Mouse (Mus musculus) NIH3T3 (cell line): Measurements from ENCODE around the gene Aldh18a1.
"Not testable (repeated sequence)": the region's sequence is repeated elsewhere in the genome, so short reads cannot be mapped to it uniquely, and the experiment has no call there.

Source experiments
- DNase-seq: peaks from one replicate; pipeline ENCODE4 v3.0.0-alpha.2; 2012; ENCODE audit warnings: low read depth

Aldh18a1 gene

DNA sequence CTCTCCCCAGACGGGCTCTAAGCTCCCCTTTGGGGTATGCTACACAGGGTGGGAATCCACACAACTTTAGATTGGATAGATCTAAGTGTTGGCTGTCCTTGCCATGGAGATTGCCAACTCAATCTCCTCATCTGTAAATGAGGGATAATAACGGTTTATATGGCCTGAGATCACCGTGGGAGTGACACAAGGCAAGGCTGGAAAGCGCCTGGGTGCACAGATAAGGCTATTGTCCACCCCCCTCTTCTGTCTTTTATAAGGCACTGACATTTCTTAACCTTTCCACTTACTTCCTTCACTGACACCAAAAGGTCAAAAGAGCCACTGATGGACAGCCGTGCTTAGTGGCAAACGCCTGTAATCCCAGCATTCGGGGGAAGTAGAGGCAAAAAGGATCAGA, 1.4 kb downstream of the Aldh18a1 start:
- DNase-seq: no peak

DNA sequence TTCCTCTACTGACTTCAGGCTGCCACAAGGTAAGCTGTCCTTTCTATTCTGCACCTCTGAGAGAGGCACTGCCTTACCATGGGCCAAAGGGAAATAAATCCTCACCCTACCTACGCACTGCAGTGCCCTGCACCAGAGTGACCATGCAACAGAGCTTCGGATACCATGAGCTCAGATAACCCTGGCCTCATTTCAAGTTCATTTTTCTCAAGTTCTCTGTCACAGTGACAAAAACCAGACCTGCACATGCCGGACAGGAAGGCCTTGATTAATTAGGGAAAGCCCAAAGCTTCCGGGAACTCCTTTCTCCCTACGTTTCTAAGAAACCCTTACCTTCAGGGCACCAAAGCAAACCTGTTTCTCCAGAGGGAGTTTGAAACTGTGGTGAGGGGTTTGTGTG, 6.6 kb downstream of the Aldh18a1 start:
- DNase-seq: no peak

DNA sequence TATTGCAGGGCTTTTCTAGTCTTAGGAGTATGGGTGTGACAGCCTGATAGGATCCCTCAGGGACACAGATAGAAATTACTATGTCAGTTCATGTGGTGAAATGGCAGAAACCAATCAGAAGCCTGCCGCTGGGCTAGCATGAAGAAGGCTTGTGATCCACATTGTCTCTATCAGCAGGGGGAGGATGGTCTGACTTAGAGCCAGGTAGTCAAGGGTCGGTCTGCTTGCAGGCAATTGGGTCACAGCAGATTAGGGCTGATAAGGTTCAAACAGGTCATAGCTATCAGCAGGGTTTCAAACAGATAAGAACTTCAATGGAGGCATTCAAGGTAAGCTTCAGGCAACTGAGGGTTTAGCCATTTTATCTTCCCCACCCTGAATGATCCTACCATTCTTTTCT, 7.4 kb downstream of the Aldh18a1 start:
- no peak for DNase-seq

DNA sequence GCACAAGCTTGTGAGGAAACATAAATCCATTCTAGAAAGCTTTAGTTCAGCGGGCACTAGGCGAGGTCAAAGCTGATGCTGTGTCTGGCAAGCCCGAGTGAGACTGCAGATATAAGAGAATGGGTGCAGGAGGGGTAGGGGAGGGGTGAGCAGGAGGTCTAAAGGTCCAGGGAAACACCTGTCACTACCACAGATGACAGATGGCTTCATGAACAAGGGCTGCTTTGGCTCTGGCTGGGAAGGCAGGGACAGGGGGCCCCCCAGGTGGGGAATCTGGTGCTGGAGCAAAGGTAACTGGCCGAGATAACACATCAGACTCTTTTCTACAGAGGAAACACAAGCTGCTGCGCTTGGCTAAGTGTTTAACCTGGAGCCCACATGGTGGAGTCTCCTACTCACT, 12.8 kb downstream of the Aldh18a1 start:
- DNase-seq: no peak

DNA sequence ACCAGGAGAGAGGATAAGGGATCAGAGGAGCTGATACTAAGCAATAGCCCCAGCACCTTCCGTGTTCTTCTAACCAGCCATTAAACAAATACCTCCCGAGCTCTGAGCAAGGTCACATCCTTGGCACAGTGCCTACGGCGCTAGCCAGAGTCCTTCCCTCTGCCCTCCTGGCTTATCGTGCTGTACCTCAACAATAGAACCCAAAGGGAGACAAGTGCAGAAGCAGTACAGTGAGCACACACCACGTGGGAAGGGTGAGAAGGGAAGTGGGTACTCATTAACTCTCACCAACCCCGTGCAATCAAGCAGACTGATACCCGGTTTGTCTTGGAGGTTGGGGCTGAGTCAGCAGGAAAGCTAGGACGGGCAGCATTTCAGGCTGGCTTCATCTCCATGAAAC, 17.5 kb downstream of the Aldh18a1 start:
- DNase-seq: no peak

DNA sequence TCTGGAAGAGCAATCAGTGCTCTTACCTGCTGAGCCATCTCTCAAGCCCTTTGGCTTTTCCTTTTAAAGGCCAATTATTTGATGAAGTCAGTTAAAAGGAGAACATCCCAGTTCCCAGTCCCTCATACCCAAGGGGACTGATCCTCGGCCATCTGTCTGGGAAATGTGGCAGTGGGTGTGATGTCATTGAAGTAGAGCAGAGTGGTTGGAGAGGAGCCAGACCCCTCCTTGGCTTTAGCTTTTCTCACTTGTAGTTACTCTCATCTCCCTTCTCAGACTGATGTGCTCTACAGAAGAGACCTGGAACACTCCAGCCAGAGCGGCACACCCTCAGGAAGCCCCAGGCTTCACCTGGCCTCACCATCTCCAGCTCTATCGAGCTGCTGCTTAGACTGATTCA, 20.6 kb downstream of the Aldh18a1 start:
- no peak for DNase-seq

DNA sequence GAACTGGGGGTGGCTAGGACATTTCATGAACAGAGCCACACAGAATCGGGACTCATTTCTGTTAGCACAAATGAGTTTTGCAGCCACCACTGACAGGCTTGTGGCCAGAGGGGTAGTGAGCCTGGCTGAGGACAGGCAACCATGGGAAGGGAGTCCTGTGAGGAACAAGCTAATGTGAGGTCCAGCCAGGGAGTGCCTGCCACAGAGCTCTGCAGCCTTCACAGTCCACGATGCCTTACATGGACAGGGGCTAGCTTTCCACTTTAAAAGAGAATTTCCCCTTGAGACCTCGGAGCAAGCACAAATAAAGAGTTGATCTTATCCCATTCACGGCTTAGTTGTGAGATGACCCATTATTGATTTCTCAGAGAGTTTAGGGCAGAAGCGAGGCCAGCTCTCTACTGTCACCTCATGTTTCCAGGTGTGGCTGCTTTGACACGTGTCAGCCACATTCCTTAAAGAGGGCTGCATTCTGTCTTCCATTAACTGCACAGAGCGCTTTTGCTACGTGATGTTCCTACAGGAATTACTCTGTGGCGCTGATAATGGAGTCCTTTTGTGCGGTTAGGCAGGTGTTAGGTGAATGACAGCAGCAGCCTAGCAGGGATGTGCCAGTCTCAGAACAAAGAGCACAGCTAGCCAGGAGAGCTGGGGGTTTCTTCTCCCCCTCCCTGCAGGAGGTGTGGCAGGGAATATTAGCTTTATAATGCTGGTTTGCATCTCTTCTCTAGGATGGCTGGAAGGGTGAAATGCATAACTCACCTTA, 24.2 kb downstream of the Aldh18a1 start:
- no peak for DNase-seq

DNA sequence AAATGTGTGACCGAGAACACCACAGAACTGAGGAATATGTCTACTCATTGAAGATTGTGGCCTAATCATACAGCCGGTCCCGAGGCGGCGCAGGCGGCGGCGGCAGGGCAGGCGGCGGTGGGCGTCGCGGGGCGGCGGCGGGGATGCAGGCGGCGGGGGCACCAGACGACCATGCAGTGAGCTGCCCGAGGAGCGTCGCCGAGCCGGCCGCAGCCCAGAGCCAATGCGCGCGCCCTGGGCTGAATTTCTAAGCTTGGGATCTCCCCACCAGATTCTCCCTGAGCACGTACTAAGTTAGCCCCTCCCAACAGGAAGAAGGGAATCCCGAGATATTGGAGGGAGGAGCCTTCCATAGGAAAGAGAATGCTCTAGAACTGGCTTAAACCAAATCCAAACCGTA, 26.7 kb downstream of the Aldh18a1 start:
- DNase-seq: not testable (repeated sequence)

DNA sequence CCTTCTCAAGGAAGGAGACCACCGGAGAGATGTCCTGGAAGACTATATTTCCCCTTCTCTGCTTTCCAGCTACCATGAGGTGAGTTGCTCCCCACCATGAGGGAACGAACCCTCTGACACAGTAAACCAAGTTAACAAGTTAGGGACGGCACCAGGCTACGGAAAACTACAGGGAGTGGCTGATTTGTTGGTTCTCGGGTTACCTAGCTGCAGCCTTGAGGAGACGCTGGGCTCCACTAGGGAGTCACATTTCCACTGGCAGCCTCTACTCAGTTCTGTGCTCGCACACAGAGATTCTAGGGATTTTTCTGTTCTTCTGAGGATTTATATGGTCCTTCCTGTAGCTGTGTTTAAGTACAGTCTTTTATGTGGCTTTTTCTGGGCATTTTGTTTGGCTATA, 32.2 kb downstream of the Aldh18a1 start:
- no peak for DNase-seq

DNA sequence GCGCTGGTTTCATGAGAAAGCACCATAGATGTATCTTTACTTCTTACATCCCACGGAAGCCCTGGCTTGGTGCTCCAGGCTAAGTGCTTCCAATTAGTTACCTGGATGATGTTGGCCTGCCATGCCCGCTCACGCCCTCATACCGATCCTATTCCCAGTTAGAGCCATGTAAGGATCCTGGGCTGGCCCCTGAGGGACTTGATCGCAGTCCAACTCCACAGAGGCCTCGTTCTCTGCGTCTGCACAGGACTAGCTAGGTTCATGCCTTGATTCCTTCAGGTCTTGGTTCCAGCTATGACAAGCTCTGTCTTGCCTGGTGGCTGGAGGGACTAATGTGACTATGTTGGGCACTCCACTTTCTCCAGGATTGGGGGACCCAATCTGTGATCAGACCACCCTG, 33.1 kb downstream of the Aldh18a1 start:
- DNase-seq: no peak

DNA sequence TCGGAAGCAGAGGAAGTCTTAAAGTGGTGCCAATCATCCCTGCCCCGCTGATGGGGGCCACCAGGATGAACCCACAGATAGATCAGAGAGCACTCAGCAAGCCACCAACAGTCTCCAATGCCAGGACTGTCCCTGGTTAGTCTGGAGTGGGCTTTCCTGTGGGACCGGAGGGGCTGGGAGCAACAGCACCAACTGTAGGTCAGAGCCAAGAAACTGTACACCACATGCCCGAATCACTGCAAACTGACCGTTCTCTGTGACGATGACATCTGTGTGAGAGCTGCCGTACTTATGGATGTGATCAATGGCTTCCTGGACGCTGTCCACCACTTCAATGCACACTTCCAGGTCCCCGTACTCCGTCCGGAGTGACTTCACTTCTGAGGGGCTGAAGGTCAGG, 33.9 kb downstream of the Aldh18a1 start:
- no peak for DNase-seq

DNA sequence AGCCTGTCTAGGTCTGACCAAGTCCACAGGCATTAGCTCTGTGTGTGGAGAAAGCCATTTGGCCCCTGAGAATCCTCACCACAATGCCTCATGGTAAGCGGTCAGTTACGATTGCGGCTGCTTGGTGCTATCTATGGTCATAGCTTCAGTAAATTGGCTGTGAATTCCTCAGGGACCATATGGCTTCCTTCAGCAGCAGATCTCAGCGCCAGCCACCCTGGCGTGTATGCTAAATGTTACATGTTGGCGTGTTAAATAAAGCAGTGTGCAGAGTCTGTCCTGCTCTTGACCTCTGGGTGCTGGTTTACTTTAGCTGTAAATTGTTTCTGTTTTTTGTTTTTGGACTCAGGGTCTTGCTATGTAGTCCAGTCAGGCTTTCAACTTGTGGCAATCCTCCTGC, 34.4 kb downstream of the Aldh18a1 start:
- no peak for DNase-seq

DNA sequence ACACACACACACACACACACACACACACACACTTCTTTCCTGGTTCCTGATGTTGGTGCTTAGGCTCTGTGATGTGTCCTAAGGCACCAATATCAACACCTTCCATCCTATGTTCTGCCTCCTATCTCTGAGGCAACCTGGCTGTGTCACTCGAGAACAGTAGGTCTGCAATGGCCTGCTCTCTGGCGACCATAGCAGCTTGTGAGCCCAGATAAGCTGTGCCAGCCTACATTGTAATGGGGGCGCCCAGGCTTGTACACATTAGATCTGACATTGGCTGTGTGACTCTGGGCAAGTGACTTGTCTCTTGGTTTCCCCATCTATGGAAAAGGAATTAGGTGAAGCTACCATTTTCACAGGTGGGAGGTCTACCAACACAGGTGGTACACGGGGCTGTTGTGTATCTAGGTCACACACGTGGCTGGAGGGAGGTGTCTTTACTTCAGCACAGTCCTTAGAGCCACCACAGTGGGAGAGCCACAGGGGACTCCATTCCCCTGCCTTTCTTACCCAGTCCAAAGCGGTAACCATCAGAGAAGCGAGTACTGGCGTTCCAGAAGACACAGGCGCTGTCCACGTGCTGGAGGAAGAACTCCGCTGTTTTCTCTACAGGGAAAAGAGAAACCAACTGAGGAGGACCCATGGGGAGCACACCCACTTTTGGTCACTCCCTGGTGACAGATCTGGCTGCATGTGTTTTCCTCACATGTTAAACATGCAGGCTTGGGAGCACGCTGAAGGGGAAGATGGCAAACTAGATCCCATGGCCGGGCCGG, 35.1 kb downstream of the Aldh18a1 start:
- DNase-seq: no peak

DNA sequence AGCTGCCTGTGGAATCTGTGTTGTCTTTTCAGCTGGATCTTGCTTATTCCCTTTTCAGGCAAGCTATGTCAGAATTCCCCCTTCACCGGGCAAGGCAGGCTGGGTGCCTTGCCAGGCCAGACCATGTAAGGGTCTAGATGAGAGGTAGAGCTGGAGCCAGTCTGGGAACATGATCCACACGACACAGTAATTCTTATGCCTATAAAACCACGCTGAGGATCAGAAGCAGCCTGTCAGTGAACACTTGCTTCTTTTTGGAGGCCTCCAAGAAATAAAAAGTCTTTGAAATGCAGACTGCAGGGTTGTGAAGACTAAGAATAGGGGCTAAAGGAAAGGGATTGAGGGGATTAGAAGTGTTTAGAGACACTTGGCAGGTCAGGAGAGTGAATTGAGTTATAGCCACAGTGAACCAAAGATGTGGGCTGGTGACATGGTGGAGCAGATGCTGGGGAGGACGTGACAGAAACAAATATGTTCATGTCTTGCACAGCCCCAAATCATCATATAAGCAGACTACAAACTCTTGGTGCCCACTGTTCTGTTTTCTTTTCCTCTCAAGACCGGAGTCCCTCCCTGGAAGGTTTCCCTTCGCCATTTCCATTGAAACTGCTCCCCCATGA, 38.6 kb downstream of the Aldh18a1 start:
- DNase-seq: no peak

DNA sequence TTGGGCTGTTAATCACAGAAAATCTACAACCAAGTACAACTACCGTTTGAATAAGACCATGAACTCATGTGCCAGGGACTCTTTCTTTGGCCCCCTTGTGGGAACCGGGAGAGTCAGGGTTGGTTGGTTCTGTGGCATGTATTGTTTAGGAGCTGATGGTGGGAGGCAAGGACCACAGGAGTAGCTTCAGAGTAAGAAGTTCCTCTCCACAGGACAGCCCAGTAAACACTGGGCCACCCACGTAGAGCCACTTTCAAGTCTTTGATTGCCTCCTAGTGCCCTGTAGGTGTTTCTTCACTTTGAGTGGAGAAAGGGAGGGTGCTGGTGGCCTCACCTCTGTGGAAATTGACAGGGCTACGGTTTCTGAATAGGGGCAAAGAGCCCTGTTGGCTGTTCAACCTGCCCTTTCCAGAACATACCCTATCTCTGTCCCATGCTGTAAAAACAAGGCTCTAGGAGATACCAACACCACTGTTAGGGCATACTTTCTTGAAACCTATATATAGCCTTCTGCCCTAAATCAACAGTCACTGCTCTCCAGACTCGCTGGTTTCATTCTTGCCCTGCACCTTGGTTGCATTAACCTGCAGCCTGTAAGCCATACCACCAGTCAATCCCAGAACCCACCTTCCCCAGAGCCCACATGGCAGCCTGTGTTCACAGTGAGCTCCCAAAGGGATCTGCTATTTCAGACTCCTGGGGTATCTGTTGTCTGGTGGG, 39.3 kb downstream of the Aldh18a1 start:
- DNase-seq: peak; percentile 18

DNA sequence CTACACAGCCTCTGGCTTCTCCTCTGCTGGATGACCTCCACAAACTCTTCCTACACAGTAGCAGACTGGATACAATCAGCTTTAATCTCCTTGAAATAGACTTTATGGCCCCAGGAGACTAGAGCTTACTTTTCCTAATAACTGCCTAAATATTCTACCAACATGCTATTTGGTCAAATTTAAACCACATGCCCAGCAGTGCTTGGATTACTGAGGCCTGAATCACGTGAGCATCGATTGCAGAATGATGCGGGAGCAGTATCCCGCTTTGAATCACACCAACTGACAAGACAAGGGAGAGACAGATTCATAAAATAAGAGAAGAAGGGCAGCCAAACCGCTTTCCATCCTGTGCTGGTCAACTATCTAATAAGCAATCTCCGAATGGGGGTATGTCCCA, 39.9 kb downstream of the Aldh18a1 start:
- DNase-seq: peak; percentile 73

DNA sequence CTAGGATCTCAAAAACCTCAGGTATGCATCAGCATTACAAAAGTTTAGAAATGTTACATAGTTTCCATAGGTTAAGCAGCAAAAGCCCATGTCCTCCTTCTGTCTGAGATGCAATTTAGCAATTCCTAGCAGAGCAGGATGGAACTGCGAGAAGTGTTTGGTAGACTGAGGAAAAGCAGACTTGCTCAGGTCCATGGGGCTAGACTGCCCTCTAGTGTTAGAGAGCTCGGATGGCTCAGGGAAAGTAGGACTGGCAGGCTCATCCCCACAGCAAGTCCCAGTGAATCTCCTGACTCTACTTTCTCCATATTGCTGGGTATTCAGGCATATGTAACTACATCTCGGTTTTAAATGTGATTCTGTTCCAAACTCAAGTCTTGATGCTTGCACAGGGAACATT, 43.4 kb downstream of the Aldh18a1 start:
- DNase-seq: peak; percentile 90

DNA sequence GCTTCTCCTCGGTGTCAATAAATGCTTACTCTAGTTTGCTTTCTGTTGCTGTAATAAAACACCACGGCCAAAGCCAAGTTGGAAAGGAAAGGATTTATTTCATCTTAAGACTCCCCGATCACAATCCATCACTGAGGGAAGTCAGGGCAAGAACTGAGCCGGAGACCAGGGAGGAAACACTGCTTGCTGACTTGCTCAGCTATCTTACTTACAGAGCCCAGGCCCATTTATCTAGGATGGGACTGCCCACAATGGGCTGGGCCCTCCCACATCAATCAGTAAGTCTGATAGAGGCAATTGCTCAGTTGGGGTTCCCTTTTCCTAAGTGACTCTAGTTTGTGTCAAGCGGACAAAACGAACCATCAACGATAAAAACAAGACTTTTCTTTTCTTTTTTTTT, 45.5 kb downstream of the Aldh18a1 start:
- DNase-seq: no peak

DNA sequence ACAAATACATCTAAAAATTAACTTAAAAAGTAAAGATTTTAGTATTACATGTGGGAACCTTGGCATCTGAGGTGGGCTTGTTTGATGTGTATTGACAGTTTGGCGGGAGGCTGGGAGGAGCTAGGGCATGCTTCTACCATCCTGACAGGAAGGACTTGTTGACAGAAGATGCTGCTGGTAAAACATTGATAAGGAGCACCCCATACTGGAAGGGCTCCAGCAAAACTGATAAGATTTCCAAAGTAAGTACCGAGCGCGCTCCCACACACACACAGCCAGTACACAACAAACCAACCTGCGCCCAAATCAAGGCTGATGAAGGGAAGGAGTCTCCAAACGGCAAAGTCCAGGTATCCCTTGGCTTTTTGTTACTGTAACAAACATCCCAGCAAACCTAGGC, 51.7 kb downstream of the Aldh18a1 start:
- no peak for DNase-seq

DNA sequence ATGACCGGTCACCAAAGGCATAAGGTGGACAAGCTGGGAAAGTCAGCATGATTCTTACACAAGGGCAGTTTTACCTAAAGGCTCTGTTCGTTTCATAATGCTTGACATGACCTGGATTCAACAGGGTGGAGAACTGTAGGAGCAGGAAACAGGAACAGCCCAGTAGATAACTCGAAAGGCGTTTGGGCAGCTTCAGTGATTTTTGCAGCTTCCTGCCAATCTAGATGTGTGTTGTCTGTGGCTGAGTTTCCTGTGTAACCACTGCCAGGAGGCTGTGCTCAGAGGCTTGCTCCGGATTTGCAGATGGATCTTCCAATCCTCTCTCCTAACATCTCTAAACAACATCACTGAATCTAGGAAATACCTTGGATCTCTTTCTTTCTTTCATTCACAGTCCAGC, 55.7 kb downstream of the Aldh18a1 start:
- no peak for DNase-seq

DNA sequence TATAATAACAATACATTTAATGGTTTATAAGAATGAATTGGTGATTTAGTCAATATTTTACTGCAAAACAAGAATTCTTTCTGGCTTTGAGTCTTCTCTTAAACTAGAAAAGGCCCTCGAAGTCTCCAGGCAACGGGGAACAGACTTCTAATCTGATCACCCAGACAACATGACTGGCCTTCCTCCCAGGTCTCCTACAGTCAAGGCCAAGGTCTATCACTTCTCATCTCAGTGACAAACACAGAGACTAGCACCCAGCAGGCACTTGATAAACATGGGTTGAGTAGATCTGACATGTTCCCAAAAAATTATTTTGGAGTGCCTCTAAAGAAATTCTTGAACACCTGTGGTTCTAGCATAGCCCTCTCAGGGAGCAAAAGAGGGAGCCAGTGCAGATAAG, 57.9 kb downstream of the Aldh18a1 start:
- DNase-seq: no peak

DNA sequence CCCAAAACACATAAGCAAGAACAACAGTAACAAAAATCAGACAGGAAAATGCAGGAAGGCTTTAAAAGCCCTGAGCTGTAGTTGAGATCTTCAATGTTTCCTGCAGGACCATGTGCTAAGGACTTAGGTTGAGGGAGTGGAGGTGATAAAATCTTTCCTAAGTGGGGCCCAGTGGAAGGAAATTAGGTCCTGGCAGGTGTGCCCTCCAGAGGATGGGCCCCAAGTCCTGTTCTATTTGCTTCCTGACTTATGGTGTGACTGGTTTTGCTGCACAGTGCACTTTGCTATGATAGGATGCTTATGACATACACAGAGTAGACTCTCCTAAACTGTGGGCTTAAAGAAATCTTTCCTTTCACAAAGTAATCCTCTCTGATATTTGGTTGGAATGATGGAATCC, 60.0 kb downstream of the Aldh18a1 start:
- DNase-seq: no peak
